Mouse (Mus musculus) ES-E14 (cell line): ENCODE data around the gene Pex26. TPM values are rescaled to one million over a fixed set of nuclear protein-coding genes. Genes with fewer than 3 reads are reported as not detected.

Experiments
- DNase-seq: peaks from one replicate; pipeline ENCODE4 v3.0.0-alpha.2; 2013; ENCODE audit warnings: low read depth, low spot score
- H3K27ac ChIP-seq: 2 replicates; pipeline ENCODE4 v1.5.1; 2012; ENCODE audit warnings: low read depth, mild to moderate bottlenecking, low read length, moderate library complexity, mixed read lengths; ENCODE audit not compliant: poor library complexity, insufficient read depth, severe bottlenecking
- H3K36me3 ChIP-seq: 2 replicates; pipeline ENCODE4 v1.6.1; 2012; ENCODE audit warnings: mild to moderate bottlenecking, low read length, moderate library complexity, mixed read lengths; ENCODE audit not compliant: control insufficient read depth, poor library complexity, insufficient read depth, severe bottlenecking
- H3K4me1 ChIP-seq, 2 experiments: fragments of 150-350 bp in 1 of 2; sonication (generic) in 1 of 2; 2 replicates each; pipeline ENCODE4 v1.6.1; 2012; ENCODE audit warnings: low read length in 2 of 2, mild to moderate bottlenecking in 1 of 2, mixed read lengths in 1 of 2; ENCODE audit not compliant: control insufficient read depth in 2 of 2, insufficient read depth in 2 of 2, poor library complexity in 1 of 2
- H3K4me3 ChIP-seq, 2 experiments: fragments of 150-350 bp in 1 of 2; sonication (generic) in 1 of 2; 2 replicates each; pipeline ENCODE4 v1.5.1; 2012; ENCODE audit warnings: low read length in 2 of 2, low read depth in 1 of 2, mild to moderate bottlenecking in 1 of 2, mixed read lengths in 1 of 2; ENCODE audit not compliant: insufficient read depth in 1 of 2, poor library complexity in 1 of 2, severe bottlenecking in 1 of 2
- H3K9ac ChIP-seq: 2 replicates; pipeline ENCODE4 v1.6.1; 2012; ENCODE audit warnings: low read depth, mild to moderate bottlenecking, low read length, mixed read lengths; ENCODE audit not compliant: poor library complexity, insufficient read depth, severe bottlenecking
- H3K9me3 ChIP-seq: fragments of 150-350 bp; sonication (generic); 2 replicates; pipeline ENCODE4 v1.6.1; 2012; ENCODE audit warnings: low read depth, mild to moderate bottlenecking, low read length; ENCODE audit not compliant: control insufficient read depth, insufficient read depth
- CHD2 ChIP-seq: IDR thresholded peaks from 2 replicates; pipeline ENCODE4 v1.6.1; 2014; ENCODE audit warnings: mild to moderate bottlenecking, low read depth, low read length, inconsistent platforms
- HCFC1 ChIP-seq: IDR thresholded peaks from 2 replicates; pipeline ENCODE4 v1.6.1; 2012; ENCODE audit warnings: low read length, inconsistent platforms, borderline replicate concordance; ENCODE audit not compliant: insufficient read depth
- MAFK ChIP-seq: IDR thresholded peaks from 2 replicates; pipeline ENCODE4 v1.6.1; 2014; ENCODE audit warnings: mild to moderate bottlenecking, low read depth, low read length, inconsistent platforms; ENCODE audit not compliant: insufficient read depth
- ZC3H11A ChIP-seq: IDR thresholded peaks from 2 replicates; pipeline ENCODE4 v1.6.1; 2012; ENCODE audit warnings: low read depth, mild to moderate bottlenecking, inconsistent platforms, low read length, borderline replicate concordance
- ZNF384 ChIP-seq: IDR thresholded peaks from 2 replicates; pipeline ENCODE4 v1.6.1; 2012; ENCODE audit warnings: low read depth, low read length, inconsistent platforms
- in situ Hi-C, 2 experiments: fragments of 600-800 bp; cut with MboI; formaldehyde crosslinking; loops; one replicate each; pipeline ENCODE4 v1.15.1; 2025; ENCODE audit warnings: low sequenced_read_pairs in 2 of 2, inconsistent platforms in 1 of 2; ENCODE audit not compliant: unreplicated experiment in 2 of 2
- total RNA-seq: library from RNA; depleted of rRNA; stranded (reverse); fragments of 300-350 nt; gene quantifications from 2 replicates; pipeline ENCODE4 v1.2.3, GENCODE M21; 2012

The Pex26 gene
- total RNA-seq, 1 experiment = 6.6 TPM

DNA sequence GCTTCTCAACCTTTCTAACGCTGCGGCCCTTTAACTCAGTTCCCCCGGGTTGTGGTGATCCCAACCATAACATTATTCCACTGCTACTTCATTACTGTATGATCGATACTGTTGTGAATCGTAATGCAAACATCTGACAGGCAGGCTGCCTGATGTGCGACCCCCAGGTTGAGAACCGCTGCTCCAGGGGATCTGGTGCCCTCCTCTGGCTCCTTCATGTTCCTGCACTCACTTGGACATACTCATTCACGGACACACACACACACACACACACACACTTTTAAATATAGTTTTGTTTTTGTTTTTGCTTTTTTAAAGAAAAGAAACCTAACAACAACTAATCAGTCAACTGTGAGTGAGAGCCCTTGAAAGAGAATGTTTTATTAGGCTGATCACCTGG, 33.3 kb upstream of the Pex26 start:
- DNase-seq = no peak
- Histone ChIP-seq H3K4me3 (no peak overlapping the region), H3K9ac (no peak overlapping the region), H3K4me1 (peaks cover 0 to 2% of the 10 kb centered on the region in 2 experiments; a peak in 1 of 4 replicates), H3K36me3 (no peaks in the 10 kb centered on the region; the same call in 1 of the 2 replicates), H3K27ac (no peak overlapping the region), H3K9me3 (no peaks in the 10 kb centered on the region)
- in situ Hi-C loops = no loop called here
- no peak for TF ChIP-seq MAFK
- no peak for TF ChIP-seq ZNF384

DNA sequence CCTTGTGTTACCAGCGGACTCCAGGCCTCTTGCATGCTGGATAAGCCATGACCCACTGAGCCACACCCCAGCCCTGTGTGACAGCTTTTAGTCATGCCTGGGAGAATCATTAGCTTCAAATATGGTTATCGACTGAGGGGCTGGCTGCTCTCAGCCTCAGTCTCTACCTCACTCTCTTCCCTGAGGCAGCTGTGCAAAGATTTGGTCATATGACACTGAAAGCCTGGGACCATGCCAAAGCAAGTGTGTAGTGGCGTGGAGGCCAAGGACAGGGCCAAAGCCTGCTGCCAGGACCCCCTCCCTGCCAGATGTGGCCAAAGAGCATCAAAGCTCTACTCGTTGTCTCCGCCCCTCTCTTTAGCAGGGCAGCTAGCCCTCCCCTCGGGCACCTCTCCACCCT, 31.7 kb upstream of the Pex26 start:
- TF ChIP-seq CHD2 = no peak
- no peak for TF ChIP-seq HCFC1
- no peak for TF ChIP-seq MAFK
- no peak for TF ChIP-seq ZC3H11A
- TF ChIP-seq ZNF384 = no peak
- no peak overlapping the region for H3K4me3 ChIP-seq
- no peaks in the 10 kb centered on the region; the same call in 1 of the 2 replicates for H3K36me3 ChIP-seq
- H3K9ac ChIP-seq = no peak overlapping the region
- in situ Hi-C loops = no loop called here
- H3K27ac ChIP-seq = no peak overlapping the region
- no peak for DNase-seq
- H3K9me3 ChIP-seq = no peaks in the 10 kb centered on the region
- H3K4me1 ChIP-seq = peaks cover 0 to 1% of the 10 kb centered on the region in 2 experiments; a peak in 1 of 4 replicates

DNA sequence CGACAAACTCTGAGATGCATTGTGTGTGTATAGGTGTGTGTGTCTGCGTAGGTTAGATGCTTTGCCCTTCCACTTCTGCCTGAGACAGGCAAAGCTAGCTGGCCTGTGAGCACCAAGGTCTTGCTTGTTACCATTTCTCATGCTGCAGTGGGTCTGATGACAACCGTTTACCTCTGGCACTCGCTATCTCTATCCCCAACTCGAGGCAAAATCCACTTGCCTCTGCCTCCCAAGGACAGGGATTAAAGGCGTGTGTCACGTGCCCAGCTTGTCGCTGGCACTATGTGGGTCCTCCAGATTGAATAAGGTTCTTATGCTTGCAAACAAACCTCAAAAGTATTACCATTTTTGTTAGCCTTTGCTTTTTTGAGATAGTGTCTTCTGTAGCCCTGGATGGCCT, 30.3 kb upstream of the Pex26 start:
- TF ChIP-seq ZNF384 = no peak
- TF ChIP-seq CHD2 = no peak
- DNase-seq = no peak
- no peak overlapping the region for H3K27ac ChIP-seq
- in situ Hi-C loops = no loop called here
- H3K4me1 ChIP-seq = peaks cover 0 to 1% of the 10 kb centered on the region in 2 experiments; a peak in 1 of 4 replicates
- no peaks in the 10 kb centered on the region for H3K9me3 ChIP-seq
- no peak overlapping the region for H3K9ac ChIP-seq
- no peaks in the 10 kb centered on the region; the same call in 1 of the 2 replicates for H3K36me3 ChIP-seq
- no peak overlapping the region for H3K4me3 ChIP-seq

DNA sequence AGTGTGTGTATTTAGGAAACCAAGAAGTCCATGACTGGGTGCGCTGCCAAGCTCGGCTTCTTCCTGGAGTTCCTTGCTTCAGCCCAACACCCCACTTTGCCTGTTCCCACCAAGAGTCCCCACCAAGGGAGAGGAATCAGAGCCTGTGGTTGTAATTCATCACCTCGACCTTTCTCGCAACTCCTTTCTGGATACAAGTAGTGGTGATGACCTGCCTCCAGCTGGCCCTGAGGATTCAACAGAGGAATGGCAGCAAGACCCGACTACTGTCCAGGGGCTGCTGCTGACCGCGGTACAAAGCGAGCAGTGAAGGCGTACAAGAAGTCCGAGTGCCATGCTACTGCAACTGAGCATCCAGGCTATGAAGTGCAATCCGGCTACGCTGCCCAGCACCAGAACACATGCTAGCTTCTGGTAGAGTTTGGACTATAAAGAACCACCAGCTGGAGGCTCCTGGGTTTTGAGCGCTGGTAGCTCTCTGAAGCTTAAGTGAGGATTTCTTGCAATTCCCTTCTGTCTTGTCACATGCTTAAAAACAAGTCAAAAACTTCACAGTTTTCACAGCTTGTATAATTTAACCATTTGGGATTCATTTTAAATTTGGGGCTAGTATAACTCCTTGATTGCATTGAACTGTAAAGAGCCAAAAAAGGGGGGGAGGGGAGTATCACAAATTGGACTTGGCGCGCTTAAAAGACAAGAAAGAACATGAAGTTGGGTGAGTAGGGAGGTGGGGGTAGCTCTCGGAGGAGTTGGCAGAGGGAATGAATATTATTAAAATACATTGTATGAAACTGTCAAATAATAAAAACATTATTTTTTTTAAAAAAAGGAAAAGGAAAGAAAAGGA, 28.8 kb upstream of the Pex26 start:
- DNase-seq = no peak
- no peaks in the 10 kb centered on the region for H3K4me1 ChIP-seq
- H3K4me3 ChIP-seq = no peak overlapping the region
- in situ Hi-C loops = no loop called here
- H3K27ac ChIP-seq = no peak overlapping the region
- no peak overlapping the region for H3K9ac ChIP-seq
- TF ChIP-seq CHD2 (no peak), ZC3H11A (no peak), ZNF384 (no peak), MAFK (no peak), HCFC1 (no peak)
- H3K9me3 ChIP-seq = no peaks in the 10 kb centered on the region
- no peaks in the 10 kb centered on the region; the same call in 1 of the 2 replicates for H3K36me3 ChIP-seq

DNA sequence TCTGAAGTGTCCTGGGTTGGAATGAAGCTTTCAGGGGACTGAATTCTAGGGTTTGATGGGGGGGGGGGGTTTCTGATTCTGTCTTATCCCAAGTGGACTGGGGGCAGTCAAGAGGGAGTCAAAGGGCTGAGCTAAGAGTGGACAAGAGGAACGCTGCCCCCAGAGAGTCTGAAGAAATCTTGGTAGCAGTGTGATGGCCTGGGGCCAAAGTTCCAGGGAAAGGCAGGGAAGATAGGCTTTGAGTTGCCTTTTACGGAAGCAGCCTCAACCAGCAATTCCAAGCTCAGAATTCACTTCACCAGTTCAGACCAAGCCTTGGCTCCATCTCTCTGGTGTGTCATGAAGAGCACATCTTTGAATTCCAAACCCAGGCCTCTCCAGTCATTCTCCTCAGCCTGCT, 27.4 kb upstream of the Pex26 start:
- H3K4me3 ChIP-seq = no peak overlapping the region
- no peaks in the 10 kb centered on the region for H3K9me3 ChIP-seq
- no peak for DNase-seq
- no peak overlapping the region for H3K9ac ChIP-seq
- TF ChIP-seq MAFK (no peak), HCFC1 (no peak), CHD2 (no peak), ZNF384 (no peak), ZC3H11A (no peak)
- no peaks in the 10 kb centered on the region for H3K4me1 ChIP-seq
- in situ Hi-C loops = no loop called here
- H3K36me3 ChIP-seq = no peaks in the 10 kb centered on the region; the same call in 1 of the 2 replicates
- H3K27ac ChIP-seq = no peak overlapping the region
